Mouse (Mus musculus) left cerebral cortex, adult 18-20 months (tissue): ENCODE measurements around the gene 0610040J01Rik. TPM values are rescaled to one million over a fixed set of nuclear protein-coding genes. Genes with fewer than 3 reads are reported as not detected.

Experiments used
- DNase-seq, 2 experiments: peaks; one replicate each; pipeline ENCODE4 v3.0.0; 2021 to 2022; ENCODE audit warnings: low spot score in 2 of 2, mixed read lengths in 1 of 2
- long read RNA-seq, 2 experiments: library from polyadenylated mRNA; stranded (forward); transcript quantifications; one replicate each; pipeline ENCODE4 v2.0.0; 2021
- total RNA-seq, 2 experiments: library from RNA; stranded (reverse); gene quantifications; 2 replicates each; pipeline ENCODE4 v1.2.3; 2021

The 0610040J01Rik gene
- 1 to 10 TPM; 3.0 to 3.5 TPM for total RNA-seq
- long read RNA-seq, experiment 1, transcript 0610040J01Rik-201 (4 exons, 2,008 nt), result major isoform, 8 of 10 reads
- long read RNA-seq, experiment 1, partial matches to known transcripts, result 0 of 10 reads
- long read RNA-seq, experiment 1, other reads (novel, unspliced or antisense), result 2 of 10 reads
- long read RNA-seq, experiment 2, transcript 0610040J01Rik-201 (4 exons, 2,008 nt), result major isoform, 6 of 8 reads
- long read RNA-seq, experiment 2, partial matches to known transcripts, result 0 of 8 reads
- long read RNA-seq, experiment 2, other reads (novel, unspliced or antisense), result 2 of 8 reads

- peak; percentile 61 to 64 for DNase-seq
Observed at GRCm38 (mm10) chr5:63811819-63812508, at the start of gene 0610040J01Rik. Gene 0610040J01Rik, plus strand, starts transcription at chr5:63812363.

- no peak for DNase-seq
Observed at GRCm38 (mm10) chr5:63765886-63766285, 46.3 kb upstream of the 0610040J01Rik start.

GRCm38 (mm10) chr5:63766715-63767114, 45.4 kb upstream of the 0610040J01Rik start:
- peak; percentile 51 to 74 for DNase-seq

- peak in 1 of 2 experiments; percentile 10 for DNase-seq
Observed at GRCm38 (mm10) chr5:63767464-63767863, 44.7 kb upstream of the 0610040J01Rik start.

- no peak for DNase-seq
Observed at GRCm38 (mm10) chr5:63768220-63768619, 43.9 kb upstream of the 0610040J01Rik start.

GRCm38 (mm10) chr5:63772971-63773370, 39.2 kb upstream of the 0610040J01Rik start:
- no peak for DNase-seq

GRCm38 (mm10) chr5:63773603-63774002, 38.6 kb upstream of the 0610040J01Rik start:
- DNase-seq, result no peak

GRCm38 (mm10) chr5:63788156-63788826, 23.9 kb upstream of the 0610040J01Rik start:
- no peak for DNase-seq

GRCm38 (mm10) chr5:63812509-63812865, 324 bp downstream of the 0610040J01Rik start:
- DNase-seq, result no peak

GRCm38 (mm10) chr5:63816643-63817042, 4.5 kb downstream of the 0610040J01Rik start:
- no peak for DNase-seq

GRCm38 (mm10) chr5:63817270-63817669, 5.1 kb downstream of the 0610040J01Rik start:
- DNase-seq, result no peak

- no peak for DNase-seq
Observed at GRCm38 (mm10) chr5:63818975-63819374, 6.8 kb downstream of the 0610040J01Rik start.

- DNase-seq, result no peak
Observed at GRCm38 (mm10) chr5:63819519-63819918, 7.4 kb downstream of the 0610040J01Rik start.

GRCm38 (mm10) chr5:63821176-63821575, 9.0 kb downstream of the 0610040J01Rik start:
- no peak for DNase-seq

GRCm38 (mm10) chr5:63821860-63822259, 9.7 kb downstream of the 0610040J01Rik start:
- DNase-seq, result no peak

GRCm38 (mm10) chr5:63823362-63824332, 11.5 kb downstream of the 0610040J01Rik start:
- no peak for DNase-seq

GRCm38 (mm10) chr5:63824599-63825350, 12.6 kb downstream of the 0610040J01Rik start:
- DNase-seq, result no peak

- no peak for DNase-seq
Observed at GRCm38 (mm10) chr5:63825881-63826280, 13.7 kb downstream of the 0610040J01Rik start.

GRCm38 (mm10) chr5:63827006-63827405, 14.8 kb downstream of the 0610040J01Rik start:
- no peak for DNase-seq

- DNase-seq, result no peak
Observed at GRCm38 (mm10) chr5:63827415-63828053, 15.4 kb downstream of the 0610040J01Rik start.
